Mouse (Mus musculus) liver, adult 2 months (tissue): ENCODE data around the gene Slc16a10. TPM values are rescaled to one million over a fixed set of nuclear protein-coding genes. Genes with fewer than 3 reads are reported as not detected.

Experiments
- DNase-seq: peaks from one replicate; pipeline ENCODE4 v3.0.0-alpha.2; 2011; ENCODE audit warnings: low read depth, low spot score; ENCODE audit errors: extremely low read depth
- H3K27ac ChIP-seq: fragments of 200-500 bp; replicated peaks from 2 replicates; pipeline ENCODE4 v1.5.1; 2012; ENCODE audit warnings: low read depth, mild to moderate bottlenecking, control low read depth, inconsistent platforms, low read length; ENCODE audit not compliant: insufficient read depth
- H3K27me3 ChIP-seq: fragments of 200-500 bp; 2 replicates; pipeline ENCODE4 v1.6.1; 2012; ENCODE audit warnings: mild to moderate bottlenecking, moderate library complexity, low read length, inconsistent platforms; ENCODE audit not compliant: control insufficient read depth, insufficient read depth
- H3K36me3 ChIP-seq: fragments of 200-500 bp; 2 replicates; pipeline ENCODE4 v1.6.1; 2012; ENCODE audit warnings: low read length, inconsistent platforms; ENCODE audit not compliant: control insufficient read depth, insufficient read depth
- H3K4me1 ChIP-seq: fragments of 200-500 bp; 2 replicates; pipeline ENCODE4 v1.6.1; 2011; ENCODE audit warnings: low read length; ENCODE audit not compliant: control insufficient read depth, insufficient read depth
- H3K4me3 ChIP-seq: fragments of 200-500 bp; 2 replicates; pipeline ENCODE4 v1.5.1; 2011; ENCODE audit warnings: low read depth, mild to moderate bottlenecking, control low read depth, low read length, moderate library complexity; ENCODE audit not compliant: insufficient read depth
- H3K79me2 ChIP-seq: fragments of 200-500 bp; 2 replicates; pipeline ENCODE4 v1.6.1; 2012; ENCODE audit warnings: inconsistent platforms, mild to moderate bottlenecking, low read length, moderate library complexity; ENCODE audit not compliant: control insufficient read depth, insufficient read depth
- H3K9ac ChIP-seq: fragments of 200-500 bp; 2 replicates; pipeline ENCODE4 v1.6.1; 2012; ENCODE audit warnings: low read depth, mild to moderate bottlenecking, control low read depth, inconsistent platforms, low read length
- CTCF ChIP-seq: fragments of 200-500 bp; IDR thresholded peaks from 2 replicates; pipeline ENCODE4 v1.5.1; 2011; ENCODE audit warnings: low read depth, low read length, control low read depth
- POLR2A ChIP-seq: fragments of 200-500 bp; IDR thresholded peaks from 2 replicates; pipeline ENCODE4 v1.6.1; 2011; ENCODE audit warnings: low read length, control low read depth; ENCODE audit not compliant: insufficient read depth; ENCODE audit errors: extremely low read depth
- WGBS: fragments of 180-500 bp; shearing (Covaris S2); methylation state at CpG from one replicate; pipeline ENCODE4 v1.1.7; 2018; 5-methylcytosine and 5-hydroxymethylcytosine counted together
- polyA plus RNA-seq: library from polyadenylated mRNA; depleted of rRNA; stranded (reverse); fragments of >200 nt; gene quantifications from 2 replicates; pipeline ENCODE4 v1.2.3, GENCODE M21; 2012
- total RNA-seq: library from RNA; depleted of rRNA; stranded (reverse); fragments of >200 nt; gene quantifications from 2 replicates; pipeline ENCODE4 v1.2.3, GENCODE M21; 2014

Gene Slc16a10
- total and polyA plus RNA-seq, 2 experiments, result 61.4 to 76.0 TPM

DNA sequence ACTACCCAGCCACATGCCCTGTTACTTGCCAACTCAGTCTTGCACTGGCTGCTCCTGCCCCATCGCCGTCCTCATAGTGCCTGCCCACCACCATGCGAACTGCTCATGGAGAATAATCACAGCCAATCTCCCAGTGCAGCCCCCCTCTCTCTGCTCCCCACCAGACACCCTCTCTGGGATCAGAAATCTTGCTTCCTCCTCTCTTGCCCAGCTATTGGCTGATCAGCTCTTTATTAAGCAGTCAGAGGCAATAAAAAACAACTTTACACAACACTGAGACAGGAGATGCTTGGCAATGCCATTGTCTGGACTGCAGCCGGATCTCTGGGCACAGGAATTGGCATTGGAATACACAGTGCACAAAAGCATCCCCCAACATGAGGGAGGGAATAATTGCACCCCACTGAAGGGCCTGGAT, 28.1 kb upstream of the Slc16a10 start:
- no peak overlapping the region for H3K4me3 ChIP-seq
- no peak overlapping the region for H3K27ac ChIP-seq
- no peak for DNase-seq
- WGBS, result 92% methylated on average over 4 of the region's 4 CpGs
- no peak for TF ChIP-seq CTCF
- TF ChIP-seq POLR2A, result no peak
- H3K27me3 ChIP-seq, result no peaks in the 10 kb centered on the region
- no peaks in the 10 kb centered on the region for H3K36me3 ChIP-seq
- no peaks in the 10 kb centered on the region for H3K4me1 ChIP-seq
- no peak overlapping the region for H3K9ac ChIP-seq
- H3K79me2 ChIP-seq, result no peaks in the 10 kb centered on the region

DNA sequence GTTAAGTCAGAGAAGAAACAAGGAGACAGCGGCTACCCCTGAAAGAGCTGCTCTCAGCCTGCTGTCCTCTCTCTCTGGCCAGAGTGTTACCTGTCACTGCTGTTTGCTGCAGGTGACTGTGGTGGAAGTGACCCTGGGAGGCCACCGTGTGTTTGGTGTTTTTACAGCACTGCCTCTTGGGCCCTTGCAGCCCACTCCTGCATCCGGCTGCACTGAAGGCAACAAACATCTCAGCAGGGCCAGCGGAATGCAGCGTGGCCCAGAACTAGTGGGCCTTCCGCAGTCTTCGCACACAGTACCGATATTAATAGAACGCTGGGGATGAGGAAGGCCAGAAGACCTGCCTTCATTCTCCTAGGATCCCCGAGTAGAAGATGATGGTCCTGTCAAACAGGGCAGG, 27.5 kb upstream of the Slc16a10 start:
- Histone ChIP-seq H3K9ac (no peak overlapping the region), H3K4me3 (no peak overlapping the region), H3K79me2 (no peaks in the 10 kb centered on the region), H3K4me1 (0 out of 2 replicates have a peak, but pooled peaks cover 2% of the 10 kb centered on the region), H3K27ac (no peak overlapping the region), H3K36me3 (no peaks in the 10 kb centered on the region), H3K27me3 (no peaks in the 10 kb centered on the region)
- 90% methylated on average over 10 of the region's 10 CpGs for WGBS
- no peak for TF ChIP-seq CTCF
- no peak for TF ChIP-seq POLR2A
- no peak for DNase-seq

DNA sequence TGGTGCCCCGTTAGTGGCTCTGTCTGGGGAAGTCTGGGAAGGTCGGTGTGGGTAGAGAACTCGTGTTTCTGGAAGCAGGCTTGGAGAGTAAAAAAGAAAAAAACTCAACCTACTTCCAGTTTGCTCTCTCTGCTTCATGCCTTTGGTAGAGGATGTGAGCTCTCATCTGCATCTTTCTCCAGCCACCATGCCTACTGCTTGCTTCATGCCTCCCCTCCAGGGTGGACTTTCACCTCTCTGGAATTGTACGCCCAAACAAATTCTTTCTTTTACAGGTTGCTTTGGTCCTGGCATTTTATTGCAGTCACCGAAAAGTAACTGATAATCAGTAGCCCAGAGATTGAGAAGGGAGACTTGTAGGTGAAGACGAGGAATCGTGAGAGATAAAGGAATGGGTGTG, 27.0 kb upstream of the Slc16a10 start:
- Histone ChIP-seq H3K9ac (no peak overlapping the region), H3K36me3 (no peaks in the 10 kb centered on the region), H3K79me2 (no peaks in the 10 kb centered on the region), H3K27ac (no peak overlapping the region), H3K4me3 (no peak overlapping the region), H3K27me3 (no peaks in the 10 kb centered on the region), H3K4me1 (0 out of 2 replicates have a peak, but pooled peaks cover 2% of the 10 kb centered on the region)
- DNase-seq, result no peak
- WGBS, result 78% methylated on average over 7 of the region's 7 CpGs
- TF ChIP-seq CTCF (no peak), POLR2A (no peak)

DNA sequence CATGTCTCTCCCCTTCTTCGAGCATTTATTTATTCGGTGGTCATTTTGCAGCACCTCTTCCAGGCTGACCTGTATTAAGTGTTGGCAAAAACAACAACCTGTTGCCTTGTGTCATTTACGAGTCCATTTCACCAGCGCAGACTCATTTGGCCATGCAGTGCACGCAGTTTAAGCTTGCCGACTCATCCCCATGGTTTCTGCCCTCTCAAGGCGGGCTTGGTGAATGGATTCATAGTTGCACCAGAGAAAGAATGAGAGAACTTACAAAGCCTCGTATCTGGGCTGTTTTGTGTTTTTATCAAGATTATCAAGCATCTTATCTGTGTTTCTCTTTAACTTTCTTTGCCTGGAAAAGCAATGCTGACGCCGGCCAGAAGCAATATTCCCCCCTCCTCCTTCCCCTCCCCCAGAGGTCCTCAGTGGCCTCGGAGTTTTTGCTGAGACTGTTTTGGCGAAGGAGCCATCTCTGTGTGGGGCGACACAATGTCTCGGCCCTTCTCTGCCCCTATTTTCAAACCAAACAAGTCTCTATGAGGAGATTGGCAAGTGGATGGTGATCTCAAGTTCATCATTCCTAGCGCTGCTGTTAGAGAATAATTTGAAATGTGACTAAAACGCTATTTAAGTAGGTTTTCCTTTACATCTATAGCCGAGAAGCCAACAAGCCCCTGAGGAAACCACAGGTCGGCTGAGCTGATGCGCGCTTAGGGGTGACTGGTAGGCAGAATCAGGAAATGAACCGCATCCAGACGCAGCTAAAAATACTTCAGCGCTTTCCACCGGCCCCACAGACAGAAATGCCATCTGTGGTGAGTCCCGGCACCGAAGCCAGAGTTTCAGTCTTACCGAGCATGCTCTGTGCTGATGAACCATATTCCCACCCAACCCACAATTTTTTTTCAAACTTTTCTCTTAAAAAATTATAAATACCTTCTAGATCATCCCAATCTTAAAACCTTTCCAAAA, 22.6 kb upstream of the Slc16a10 start:
- H3K27ac ChIP-seq, result peak overlapping the region; percentile 98
- peaks cover 18% of the 10 kb centered on the region for H3K4me1 ChIP-seq
- 53% methylated on average over 27 of the region's 27 CpGs for WGBS
- H3K4me3 ChIP-seq, result peak overlapping the region; percentile 31
- H3K36me3 ChIP-seq, result no peaks in the 10 kb centered on the region
- no peaks in the 10 kb centered on the region for H3K79me2 ChIP-seq
- H3K27me3 ChIP-seq, result no peaks in the 10 kb centered on the region
- TF ChIP-seq POLR2A (no peak), CTCF (no peak)
- DNase-seq, result peak; percentile 82
- peak overlapping the region; percentile 62 for H3K9ac ChIP-seq

DNA sequence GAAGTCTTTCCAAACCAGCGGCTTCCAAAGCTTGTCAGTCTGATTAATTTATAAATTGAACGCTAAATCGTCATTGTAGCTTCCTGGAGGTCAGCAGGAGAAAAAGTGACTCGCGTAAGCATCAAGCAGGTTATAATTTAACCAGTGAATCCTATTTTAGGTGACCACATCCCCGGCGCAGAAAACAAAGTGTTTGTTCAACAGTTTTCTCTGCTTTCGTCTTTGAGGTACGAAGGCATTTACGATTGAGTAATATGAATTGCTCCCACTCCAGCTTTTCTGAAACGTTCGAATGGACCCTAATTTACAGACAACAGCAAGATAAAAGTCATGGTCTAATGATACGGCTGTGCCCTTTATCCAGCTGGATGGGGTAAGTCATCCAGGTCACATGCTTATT, 21.9 kb upstream of the Slc16a10 start:
- TF ChIP-seq CTCF (no peak), POLR2A (no peak)
- H3K9ac ChIP-seq, result peak overlapping the region; percentile 62
- peak overlapping the region; percentile 98 for H3K27ac ChIP-seq
- H3K4me3 ChIP-seq, result peak overlapping the region; percentile 31
- no peaks in the 10 kb centered on the region for H3K36me3 ChIP-seq
- peaks cover 18% of the 10 kb centered on the region for H3K4me1 ChIP-seq
- 24% methylated on average over 13 of the region's 13 CpGs for WGBS
- DNase-seq, result peak; percentile 95
- H3K27me3 ChIP-seq, result no peaks in the 10 kb centered on the region
- H3K79me2 ChIP-seq, result no peaks in the 10 kb centered on the region

DNA sequence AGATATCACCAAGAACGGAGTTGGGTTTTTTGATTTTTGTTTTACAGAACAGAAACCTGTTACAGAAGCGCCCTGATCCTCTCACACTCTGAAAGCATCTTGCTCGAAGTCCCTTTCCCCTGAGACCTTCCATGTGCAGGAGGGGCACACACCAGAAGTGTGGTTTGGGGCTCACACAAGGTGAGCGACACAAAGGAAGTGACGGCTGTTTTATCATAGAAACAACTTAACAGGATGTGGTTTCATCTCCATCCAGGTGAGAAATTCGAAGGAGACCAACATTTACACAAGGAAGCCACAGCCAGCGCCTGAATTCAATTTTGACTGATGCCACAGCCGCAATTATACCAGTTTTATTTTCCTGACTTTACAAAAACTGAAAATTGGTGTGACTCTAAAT, 21.3 kb upstream of the Slc16a10 start:
- H3K36me3 ChIP-seq, result no peaks in the 10 kb centered on the region
- no peaks in the 10 kb centered on the region for H3K27me3 ChIP-seq
- H3K4me3 ChIP-seq, result no peak overlapping the region
- H3K79me2 ChIP-seq, result no peaks in the 10 kb centered on the region
- no peak for DNase-seq
- WGBS, result 82% methylated on average over 8 of the region's 8 CpGs
- TF ChIP-seq POLR2A (no peak), CTCF (no peak)
- H3K9ac ChIP-seq, result no peak overlapping the region
- peaks cover 18% of the 10 kb centered on the region for H3K4me1 ChIP-seq
- H3K27ac ChIP-seq, result peak overlapping the region; percentile 51
